Mouse (Mus musculus) lung, embryonic 16.5 days (tissue): ENCODE results near the gene Whrn. TPM values are rescaled to one million over a fixed set of nuclear protein-coding genes. Genes with fewer than 3 reads are reported as not detected.

Source experiments
- ATAC-seq: fragments of 200-750 bp; cut with Nextera tagmentation; 2 replicates; pipeline ENCODE4 v1.8.0; 2017; ENCODE audit warnings: low read depth, mild to moderate bottlenecking, moderate library complexity
- H3K27ac ChIP-seq: fragments of 300-500 bp; sonication (generic); 2 replicates; pipeline ENCODE4 v1.5.1; 2014; ENCODE audit warnings: mild to moderate bottlenecking, control low read depth, low read length
- H3K27me3 ChIP-seq: fragments of 300-500 bp; sonication (generic); 2 replicates; pipeline ENCODE4 v1.6.1; 2014; ENCODE audit warnings: low read depth, low read length, mixed read lengths; ENCODE audit not compliant: control insufficient read depth, insufficient read depth
- H3K36me3 ChIP-seq: fragments of 300-500 bp; sonication (generic); 2 replicates; pipeline ENCODE4 v1.6.1; 2014; ENCODE audit warnings: low read length; ENCODE audit not compliant: control insufficient read depth, insufficient read depth
- H3K4me1 ChIP-seq: fragments of 300-500 bp; sonication (generic); replicated peaks from 2 replicates; pipeline ENCODE4 v1.6.1; 2014; ENCODE audit warnings: low read length, mixed read lengths; ENCODE audit not compliant: control insufficient read depth, insufficient read depth
- H3K4me2 ChIP-seq: fragments of 300-500 bp; sonication (generic); 2 replicates; pipeline ENCODE4 v1.6.1; 2014; ENCODE audit warnings: low read depth, low read length, control low read depth
- H3K4me3 ChIP-seq: fragments of 300-500 bp; sonication (generic); 2 replicates; pipeline ENCODE4 v1.5.1; 2014; ENCODE audit warnings: mild to moderate bottlenecking, low read length, control low read depth
- H3K9ac ChIP-seq: fragments of 300-500 bp; sonication (generic); 2 replicates; pipeline ENCODE4 v1.6.1; 2014; ENCODE audit warnings: low read length, control low read depth
- H3K9me3 ChIP-seq: fragments of 300-500 bp; sonication (generic); 2 replicates; pipeline ENCODE4 v1.6.1; 2016; ENCODE audit warnings: low read length; ENCODE audit not compliant: control insufficient read depth
- WGBS: fragments of 180-500 bp; shearing (Covaris S2); extraction: QIAGEN DNeasy Blood & Tissue Kit; methylation state at CpG from one replicate; pipeline ENCODE4 v1.1.7; 2014; 5-methylcytosine and 5-hydroxymethylcytosine counted together
- polyA plus RNA-seq: library from polyadenylated mRNA; unstranded; fragments of >200 nt; fragmentation: Nextera tagmentation; extraction: Ambion mirVana; gene quantifications from 2 replicates; pipeline ENCODE4 v1.2.1, GENCODE M21; 2015

Whrn gene
- polyA plus RNA-seq, 1 experiment from 2014 or later, result 2.6 TPM

DNA sequence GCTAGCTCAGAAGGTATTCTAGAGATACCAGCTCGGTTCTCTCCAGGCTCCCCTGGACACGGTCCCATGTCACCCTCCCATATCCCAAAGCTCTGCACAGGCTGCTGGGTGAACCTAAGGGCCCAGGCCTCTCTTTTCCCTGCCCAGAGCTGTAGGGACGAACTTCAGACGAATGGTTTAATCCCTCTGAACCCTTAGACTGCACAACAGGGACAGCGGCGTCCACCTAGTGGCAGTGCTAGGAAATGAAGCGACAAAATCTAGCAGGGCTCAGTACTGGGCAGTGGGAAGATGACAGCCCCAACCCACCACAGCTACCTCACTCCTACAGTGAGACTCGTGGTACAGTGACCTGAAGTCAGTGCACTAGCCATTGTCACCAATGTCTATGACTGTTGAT lies 87.1 kb downstream of the Whrn start:
- Histone ChIP-seq H3K4me2 (peak overlapping the region; percentile 100), H3K9ac (peak overlapping the region; percentile 65), H3K27ac (peak overlapping the region; percentile 77), H3K9me3 (no peaks in the 10 kb centered on the region), H3K4me3 (peak overlapping the region; percentile 74), H3K4me1 (peaks cover 56% of the 10 kb centered on the region), H3K27me3 (no peaks in the 10 kb centered on the region; the same call in 1 of the 2 replicates), H3K36me3 (no peaks in the 10 kb centered on the region)
- ATAC-seq, result peak; percentile 48
- 5% methylated on average over 8 of the region's 8 CpGs for WGBS

GRCm38 (mm10) chr4:63408247-63408646 lies 87.5 kb downstream of the Whrn start:
- 33% methylated on average over 7 of the region's 7 CpGs for WGBS
- Histone ChIP-seq H3K27me3 (no peaks in the 10 kb centered on the region; the same call in 1 of the 2 replicates), H3K4me3 (peak overlapping the region; percentile 4; the same call in 1 of the 2 replicates), H3K9me3 (no peaks in the 10 kb centered on the region), H3K4me1 (peaks cover 59% of the 10 kb centered on the region), H3K36me3 (no peaks in the 10 kb centered on the region), H3K4me2 (peak overlapping the region; percentile 100), H3K27ac (peak overlapping the region; percentile 77), H3K9ac (no peak overlapping the region)
- peak; percentile 34 for ATAC-seq

DNA sequence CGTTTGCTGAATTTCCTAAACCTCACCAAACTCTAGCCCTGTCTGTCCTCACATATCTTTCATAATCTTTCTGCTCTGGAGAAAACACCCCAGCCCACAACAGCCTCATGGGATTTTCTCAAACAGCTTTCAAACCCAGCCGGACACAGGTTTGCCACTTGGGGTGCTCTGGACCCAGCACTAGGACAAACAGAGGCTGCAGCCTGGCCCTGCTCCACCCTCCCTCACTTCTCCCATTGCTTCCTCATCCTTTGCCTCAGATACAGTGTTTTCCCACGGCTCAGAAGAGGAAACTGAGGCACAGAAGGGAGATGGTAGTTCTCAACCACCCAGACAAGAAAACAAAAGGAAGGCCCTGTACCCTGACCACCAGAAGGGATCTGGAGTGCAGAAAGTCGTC lies 90.1 kb downstream of the Whrn start:
- no peak overlapping the region; the same call in 1 of the 2 replicates for H3K27ac ChIP-seq
- H3K9ac ChIP-seq, result no peak overlapping the region; the same call in 1 of the 2 replicates
- 49% methylated on average over 4 of the region's 4 CpGs for WGBS
- H3K4me1 ChIP-seq, result peaks cover 75% of the 10 kb centered on the region
- no peak overlapping the region for H3K4me2 ChIP-seq
- H3K4me3 ChIP-seq, result no peak overlapping the region
- H3K36me3 ChIP-seq, result no peaks in the 10 kb centered on the region
- H3K9me3 ChIP-seq, result no peaks in the 10 kb centered on the region
- ATAC-seq, result no peak
- no peaks in the 10 kb centered on the region for H3K27me3 ChIP-seq

GRCm38 (mm10) chr4:63405051-63405450 lies 90.7 kb downstream of the Whrn start:
- no peaks in the 10 kb centered on the region for H3K27me3 ChIP-seq
- peak overlapping the region; percentile 97 for H3K27ac ChIP-seq
- WGBS, result 8% methylated on average over 7 of the region's 7 CpGs

GRCm38 (mm10) chr4:63404205-63404604 lies 91.6 kb downstream of the Whrn start:
- H3K9me3 ChIP-seq, result no peaks in the 10 kb centered on the region
- peak overlapping the region; percentile 97 for H3K27ac ChIP-seq
- H3K4me3 ChIP-seq, result no peak overlapping the region
- peaks cover 79% of the 10 kb centered on the region for H3K4me1 ChIP-seq
- peak overlapping the region; percentile 70 for H3K4me2 ChIP-seq
- no peaks in the 10 kb centered on the region for H3K27me3 ChIP-seq
- ATAC-seq, result no peak
- H3K36me3 ChIP-seq, result no peaks in the 10 kb centered on the region
- 27% methylated on average over 7 of the region's 7 CpGs for WGBS
- peak overlapping the region; percentile 43 for H3K9ac ChIP-seq

More at GRCm38 (mm10) chr4:63405051-63405450, 90.7 kb downstream of the Whrn start:
- H3K9me3 ChIP-seq, result no peaks in the 10 kb centered on the region
- no peak overlapping the region for H3K4me2 ChIP-seq
- H3K4me3 ChIP-seq, result no peak overlapping the region
- peak overlapping the region; percentile 35; the same call in 1 of the 2 replicates for H3K9ac ChIP-seq
- peaks cover 79% of the 10 kb centered on the region for H3K4me1 ChIP-seq
- no peak for ATAC-seq
- no peaks in the 10 kb centered on the region for H3K36me3 ChIP-seq

GRCm38 (mm10) chr4:63403040-63403959 lies 92.5 kb downstream of the Whrn start, which contains the start of gene Akna:
Akna (minus strand) TSS chr4:63403354.
- ATAC-seq, result peak; percentile 93
- WGBS, result 2% methylated on average over 17 of the region's 17 CpGs
- Histone ChIP-seq H3K4me2 (peak within 1 kb of the TSS; percentile 70), H3K27ac (peak within 1 kb of the TSS; percentile 97), H3K4me3 (peak within 1 kb of the TSS; percentile 47), H3K36me3 (no peaks in the 10 kb centered on the region), H3K9ac (peak within 1 kb of the TSS; percentile 69), H3K9me3 (no peaks in the 10 kb centered on the region), H3K4me1 (peaks cover 80% of the 10 kb centered on the region), H3K27me3 (no peaks in the 10 kb centered on the region)

DNA sequence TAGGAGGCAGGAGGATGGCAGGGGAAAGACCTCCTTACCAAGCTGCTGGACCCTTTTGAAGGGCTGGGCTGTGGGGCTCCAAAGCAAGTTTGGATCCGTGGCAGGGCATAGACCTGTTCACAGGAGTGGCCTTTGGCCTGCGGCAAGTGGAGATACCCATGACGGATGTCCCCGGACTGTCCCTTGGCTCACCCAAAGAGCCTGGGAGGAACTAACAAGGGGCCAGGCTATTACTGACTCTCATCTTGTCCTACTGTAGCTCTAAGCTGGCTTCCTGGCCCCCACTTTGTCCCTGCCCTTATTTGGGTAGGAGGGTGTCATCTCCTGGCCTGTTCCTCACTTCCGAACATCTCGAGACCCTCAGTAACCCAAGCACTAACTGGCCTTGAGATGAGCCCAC lies 93.2 kb downstream of the Whrn start:
- H3K27ac ChIP-seq, result peak overlapping the region; percentile 97
- H3K4me2 ChIP-seq, result peak overlapping the region; percentile 70
- no peaks in the 10 kb centered on the region for H3K27me3 ChIP-seq
- peak overlapping the region; percentile 69 for H3K9ac ChIP-seq
- no peaks in the 10 kb centered on the region for H3K9me3 ChIP-seq
- peak overlapping the region; percentile 47 for H3K4me3 ChIP-seq
- 14% methylated on average over 6 of the region's 6 CpGs for WGBS
- peak; percentile 28 for ATAC-seq
- H3K36me3 ChIP-seq, result no peaks in the 10 kb centered on the region
- H3K4me1 ChIP-seq, result peaks cover 75% of the 10 kb centered on the region

GRCm38 (mm10) chr4:63402056-63402455 lies 93.7 kb downstream of the Whrn start:
- peak overlapping the region; percentile 70 for H3K4me2 ChIP-seq
- peak overlapping the region; percentile 97 for H3K27ac ChIP-seq
- peaks cover 73% of the 10 kb centered on the region for H3K4me1 ChIP-seq
- peak overlapping the region; percentile 47 for H3K4me3 ChIP-seq
- no peak for ATAC-seq
- peak overlapping the region; percentile 69 for H3K9ac ChIP-seq
- H3K9me3 ChIP-seq, result no peaks in the 10 kb centered on the region
- no peaks in the 10 kb centered on the region for H3K36me3 ChIP-seq
- WGBS, result 55% methylated on average over 4 of the region's 10 CpGs
- no peaks in the 10 kb centered on the region for H3K27me3 ChIP-seq

GRCm38 (mm10) chr4:63401620-63402019 lies 94.2 kb downstream of the Whrn start:
- no peaks in the 10 kb centered on the region for H3K27me3 ChIP-seq
- H3K36me3 ChIP-seq, result no peaks in the 10 kb centered on the region
- H3K9ac ChIP-seq, result peak overlapping the region; percentile 21
- no peaks in the 10 kb centered on the region for H3K9me3 ChIP-seq
- peak overlapping the region; percentile 97; the same call in 1 of the 2 replicates for H3K27ac ChIP-seq
- H3K4me2 ChIP-seq, result peak overlapping the region; percentile 70
- no peak for ATAC-seq
- H3K4me1 ChIP-seq, result peaks cover 72% of the 10 kb centered on the region
- 0 out of 2 replicates have a peak overlapping the region, but pooled peaks have one; percentile 47 for H3K4me3 ChIP-seq
- WGBS, result 42% methylated on average over 6 of the region's 6 CpGs
